Mouse (Mus musculus): ENCODE measurements around the gene Gm28845.

GRCm38 (mm10) chr1:65112807-65113196 is 6.6 kb downstream of the Gm28845 start:
- TF ChIP-seq POLR2A (IDR thresholded peaks at IDR 0.05; ENCODE audit: low read depth, low read length) (no peak), CTCF (IDR thresholded peaks at IDR 0.05; ENCODE audit: borderline replicate concordance, insufficient read depth, low read length) (no peak)
